Mouse (Mus musculus) heart, adult 2 months (tissue): ENCODE results near the gene Mast3. TPM values are rescaled to one million over a fixed set of nuclear protein-coding genes. Genes with fewer than 3 reads are reported as not detected.
A peak's percentile ranks its signal among the peaks of the same experiment; 100 is the strongest.

Experiments
- DNase-seq, 2 experiments: peaks; one replicate each; pipeline ENCODE4 v3.0.0; 2021
- H3K27ac ChIP-seq: fragments of 200-600 bp; 2 replicates; pipeline ENCODE4 v1.8.1; 2022
- H3K27me3 ChIP-seq: fragments of 200-500 bp; 2 replicates; pipeline ENCODE4 v1.6.1; 2012; ENCODE audit warnings: mild to moderate bottlenecking, low read length, inconsistent platforms, mixed read lengths; ENCODE audit not compliant: control insufficient read depth, insufficient read depth
- H3K36me3 ChIP-seq: fragments of 200-500 bp; 2 replicates; pipeline ENCODE4 v1.6.1; 2012; ENCODE audit warnings: low read length, inconsistent platforms; ENCODE audit not compliant: control insufficient read depth, insufficient read depth
- H3K4me1 ChIP-seq: fragments of 200-500 bp; 2 replicates; pipeline ENCODE4 v1.6.1; 2011; ENCODE audit warnings: low read length; ENCODE audit not compliant: control insufficient read depth, insufficient read depth
- H3K4me3 ChIP-seq: fragments of 200-600 bp; 2 replicates; pipeline ENCODE4 v1.8.1; 2022
- H3K79me2 ChIP-seq: fragments of 200-500 bp; replicated peaks from 2 replicates; pipeline ENCODE4 v1.6.1; 2012; ENCODE audit warnings: mild to moderate bottlenecking, inconsistent platforms, low read length, moderate library complexity, mixed read lengths; ENCODE audit not compliant: control insufficient read depth, insufficient read depth
- H3K9ac ChIP-seq: fragments of 200-500 bp; 2 replicates; pipeline ENCODE4 v1.6.1; 2012; ENCODE audit warnings: low read depth, mild to moderate bottlenecking, control low read depth, inconsistent platforms, low read length, mixed read lengths
- CTCF ChIP-seq: fragments of 200-600 bp; IDR thresholded peaks from 2 replicates; pipeline ENCODE4 v1.8.1; 2022; ENCODE audit warnings: antibody characterized with exemption, mild to moderate bottlenecking, moderate library complexity
- EP300 ChIP-seq: fragments of 200-500 bp; IDR thresholded peaks from 2 replicates; pipeline ENCODE4 v1.6.1; 2011; ENCODE audit warnings: low read depth, low read length, control low read depth; ENCODE audit not compliant: insufficient read depth
- POLR2A ChIP-seq: fragments of 200-500 bp; IDR thresholded peaks from 2 replicates; pipeline ENCODE4 v1.6.1; 2011; ENCODE audit warnings: mild to moderate bottlenecking, low read depth, low read length, control low read depth; ENCODE audit not compliant: insufficient read depth
- WGBS: fragments of 180-500 bp; shearing (Covaris S2); methylation state at CpG from one replicate; pipeline ENCODE4 v1.1.7; 2018; 5-methylcytosine and 5-hydroxymethylcytosine counted together
- intact Hi-C: fragments of 180-260 bp; cut with DNase I; formaldehyde crosslinking; loops from one replicate; pipeline ENCODE4 v1.15.1; 2025
- polyA plus RNA-seq: library from polyadenylated mRNA; depleted of rRNA; stranded (reverse); fragments of >200 nt; gene quantifications from 2 replicates; pipeline ENCODE4 v1.2.3, GENCODE M21; 2012
- total RNA-seq, 2 experiments: library from RNA; stranded (reverse); gene quantifications; 2 replicates each; pipeline ENCODE4 v1.2.3; 2021

The Mast3 gene
- total and polyA plus RNA-seq, 3 experiments = 6.0 to 13.9 (median 7.4) TPM

- no peaks in the 10 kb centered on the region for H3K36me3 ChIP-seq
- H3K27me3 ChIP-seq = no peaks in the 10 kb centered on the region
- peak within 1 kb of the TSS; percentile 82 for H3K9ac ChIP-seq
- H3K27ac ChIP-seq = peak within 1 kb of the TSS; percentile 94
- peak within 1 kb of the TSS; percentile 53 for H3K4me3 ChIP-seq
- no peak for TF ChIP-seq CTCF
- peak; percentile 100 for TF ChIP-seq POLR2A
- TF ChIP-seq EP300 = peak; percentile 64
- intact Hi-C loops = loop anchor here (2.0 kb wide), 1 partner anchor 73 kb away; no protein-coding TSS in a partner anchor
- peaks cover 1% of the 10 kb centered on the region; the same call in 1 of the 2 replicates for H3K4me1 ChIP-seq
- H3K79me2 ChIP-seq = no peaks in the 10 kb centered on the region
- 2% methylated on average over 55 of the region's 55 CpGs for WGBS
- peak; percentile 96 to 99 for DNase-seq
These were observed 34.8 kb upstream of the Mast3 start, which contains the start of gene Arrdc2 for GRCm38 (mm10) chr8:70839408-70840351. Gene Arrdc2, minus strand, starts transcription at chr8:70839720.

GRCm38 (mm10) chr8:70838654-70839407 is 34.0 kb upstream of the Mast3 start:
- Histone ChIP-seq H3K4me1 (peaks cover 1% of the 10 kb centered on the region), H3K27me3 (no peaks in the 10 kb centered on the region), H3K36me3 (no peaks in the 10 kb centered on the region), H3K27ac (peak overlapping the region; percentile 94), H3K4me3 (peak overlapping the region; percentile 53), H3K9ac (peak overlapping the region; percentile 82), H3K79me2 (no peaks in the 10 kb centered on the region)
- WGBS = 2% methylated on average over 66 of the region's 66 CpGs
- intact Hi-C loops = no loop called here
- no peak for DNase-seq
- no peak; the same call in 1 of the 2 replicates for TF ChIP-seq POLR2A
- TF ChIP-seq CTCF = peak; percentile 31

- no peak for DNase-seq
These were observed 31.8 kb upstream of the Mast3 start for GRCm38 (mm10) chr8:70836666-70837065.

GRCm38 (mm10) chr8:70834071-70834470 is 29.2 kb upstream of the Mast3 start:
- H3K27me3 ChIP-seq = no peaks in the 10 kb centered on the region
- intact Hi-C loops = no loop called here
- H3K9ac ChIP-seq = peak overlapping the region; percentile 24; the same call in 1 of the 2 replicates
- H3K36me3 ChIP-seq = no peaks in the 10 kb centered on the region
- peaks cover 5% of the 10 kb centered on the region for H3K4me1 ChIP-seq
- WGBS = 83% methylated on average over 3 of the region's 3 CpGs
- peak overlapping the region; percentile 77 for H3K27ac ChIP-seq
- H3K4me3 ChIP-seq = no peak overlapping the region
- TF ChIP-seq EP300 (peak; percentile 79; the same call in 1 of the 2 replicates), CTCF (no peak), POLR2A (0 out of 2 replicates have a peak, but pooled peaks have one; percentile 33)
- no peak for DNase-seq
- no peaks in the 10 kb centered on the region for H3K79me2 ChIP-seq

More at GRCm38 (mm10) chr8:70836666-70837065, 31.8 kb upstream of the Mast3 start:
- WGBS = 85% methylated on average over 12 of the region's 12 CpGs
- Histone ChIP-seq H3K36me3 (no peaks in the 10 kb centered on the region), H3K4me3 (no peak overlapping the region), H3K4me1 (peaks cover 7% of the 10 kb centered on the region), H3K27ac (no peak overlapping the region), H3K27me3 (no peaks in the 10 kb centered on the region), H3K79me2 (no peaks in the 10 kb centered on the region), H3K9ac (no peak overlapping the region)
- no peak for TF ChIP-seq CTCF
- no peak for TF ChIP-seq POLR2A
- no peak for TF ChIP-seq EP300
- intact Hi-C loops = no loop called here

GRCm38 (mm10) chr8:70833520-70833919 is 28.7 kb upstream of the Mast3 start:
- H3K27me3 ChIP-seq = no peaks in the 10 kb centered on the region
- 20% methylated on average over 15 of the region's 15 CpGs for whole genome bisulfite sequencing
- TF ChIP-seq POLR2A (peak; percentile 58; the same call in 1 of the 2 replicates), EP300 (peak; percentile 98), CTCF (no peak)
- intact Hi-C loops = no loop called here
- H3K4me1 ChIP-seq = peaks cover 5% of the 10 kb centered on the region
- peak overlapping the region; percentile 24; the same call in 1 of the 2 replicates for H3K9ac ChIP-seq
- H3K36me3 ChIP-seq = no peaks in the 10 kb centered on the region
- H3K4me3 ChIP-seq = no peak overlapping the region
- no peaks in the 10 kb centered on the region for H3K79me2 ChIP-seq
- H3K27ac ChIP-seq = peak overlapping the region; percentile 77
- DNase-seq = peak; percentile 81 to 87
